Mouse (Mus musculus): Measurements from ENCODE around the gene Adam15. TPM values are rescaled to one million over a fixed set of nuclear protein-coding genes. Genes with fewer than 3 reads are reported as not detected.

Adam15 gene
- polyA plus RNA-seq, 1 experiment from 2014 or later, result 78.2 TPM

DNA sequence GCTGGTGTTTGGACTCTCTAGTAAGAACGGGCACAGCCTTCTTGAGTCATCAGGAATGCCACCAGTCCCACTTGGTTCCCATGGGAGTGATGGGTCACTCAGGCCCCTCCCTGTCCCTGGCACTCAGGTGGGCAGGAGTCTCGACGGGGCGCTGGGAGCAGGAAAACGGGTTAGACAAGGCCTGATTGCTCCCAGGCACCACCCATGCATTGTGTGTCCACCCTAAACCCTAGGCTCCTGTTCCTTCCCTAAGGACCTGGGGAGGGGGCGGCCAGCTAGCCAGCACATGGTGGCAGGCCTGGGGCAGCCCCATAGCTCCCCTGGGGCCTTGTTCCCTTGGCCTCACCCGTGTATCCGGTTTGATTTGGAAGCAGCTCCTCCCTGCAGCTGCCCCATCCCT is 31.5 kb downstream of the Adam15 start:
- H3K9ac ChIP-seq (ENCODE audit: low read depth, low read length), result no peak overlapping the region
- no peak for ATAC-seq
- H3K27me3 ChIP-seq (ENCODE audit: control insufficient read depth, insufficient read depth, low read depth, low read length), result 0 out of 2 replicates have a peak, but pooled peaks cover 4% of the 10 kb centered on the region
- no peak overlapping the region for H3K4me2 ChIP-seq (ENCODE audit: low read length)
- H3K9me3 ChIP-seq (replicated peaks; ENCODE audit: control insufficient read depth, low read length, poor library complexity, severe bottlenecking), result no peaks in the 10 kb centered on the region
- 78% methylated on average over 8 of the region's 8 CpGs for WGBS
- H3K27ac ChIP-seq (ENCODE audit: low read length), result no peak overlapping the region
- peaks cover 38% of the 10 kb centered on the region for H3K4me1 ChIP-seq (ENCODE audit: control insufficient read depth, insufficient read depth, low read length)
- no peak overlapping the region for H3K4me3 ChIP-seq (ENCODE audit: low read depth, low read length)
- H3K36me3 ChIP-seq (ENCODE audit: control insufficient read depth, insufficient read depth, low read length), result peaks cover 3% of the 10 kb centered on the region; the same call in 1 of the 2 replicates

DNA sequence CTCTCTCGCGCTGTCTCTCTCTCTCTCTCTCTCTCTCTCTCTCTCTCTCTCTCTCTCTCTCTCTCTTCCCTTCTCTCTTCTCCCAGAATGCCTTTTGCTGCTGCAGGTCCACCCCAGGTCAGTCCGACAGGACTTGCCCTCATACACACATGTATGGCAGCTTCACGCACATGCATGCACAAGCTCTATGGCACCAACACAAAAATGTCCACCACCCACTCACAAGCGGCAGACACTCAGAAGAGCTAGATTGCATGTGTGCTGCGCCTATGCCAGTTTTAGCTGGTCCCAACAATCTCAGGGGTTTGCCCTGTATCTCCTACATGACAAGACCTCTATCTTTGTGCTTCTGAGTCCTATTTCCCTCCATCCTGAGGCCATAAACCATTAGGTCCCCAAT is 32.5 kb downstream of the Adam15 start:
- Histone ChIP-seq H3K9me3 (replicated peaks; ENCODE audit: control insufficient read depth, low read length, poor library complexity, severe bottlenecking) (no peaks in the 10 kb centered on the region), H3K36me3 (ENCODE audit: control insufficient read depth, insufficient read depth, low read length) (peaks cover 3% of the 10 kb centered on the region; the same call in 1 of the 2 replicates), H3K27ac (ENCODE audit: low read length) (peak overlapping the region; percentile 56; the same call in 1 of the 2 replicates), H3K27me3 (ENCODE audit: control insufficient read depth, insufficient read depth, low read depth, low read length) (0 out of 2 replicates have a peak, but pooled peaks cover 4% of the 10 kb centered on the region), H3K4me3 (ENCODE audit: low read depth, low read length) (no peak overlapping the region), H3K9ac (ENCODE audit: low read depth, low read length) (peak overlapping the region; percentile 5; the same call in 1 of the 2 replicates), H3K4me1 (ENCODE audit: control insufficient read depth, insufficient read depth, low read length) (peaks cover 38% of the 10 kb centered on the region), H3K4me2 (ENCODE audit: low read length) (peak overlapping the region; percentile 26)
- WGBS, result 54% methylated on average over 6 of the region's 6 CpGs
- ATAC-seq, result no peak

DNA sequence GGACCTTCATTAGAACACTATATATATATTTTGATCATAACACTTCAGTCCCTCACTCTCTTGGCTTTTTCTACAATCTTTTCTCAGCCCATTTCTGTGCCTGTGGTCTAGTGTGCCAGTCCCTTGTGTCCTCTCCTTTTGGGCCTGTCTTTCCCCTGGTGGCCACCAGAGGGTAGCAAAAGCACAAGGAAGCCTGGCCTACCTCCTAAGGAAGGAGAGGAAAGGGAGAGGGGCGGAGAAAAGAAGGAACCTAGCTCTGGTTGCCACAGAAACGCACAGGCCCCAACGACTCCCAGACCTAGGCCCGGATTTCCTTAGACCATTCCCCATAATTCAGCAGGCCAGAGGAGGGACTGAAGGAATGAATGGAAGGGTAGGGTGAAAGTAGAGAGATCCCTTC is 33.0 kb downstream of the Adam15 start:
- Histone ChIP-seq H3K9ac (ENCODE audit: low read depth, low read length) (0 out of 2 replicates have a peak overlapping the region, but pooled peaks have one; percentile 5), H3K36me3 (ENCODE audit: control insufficient read depth, insufficient read depth, low read length) (peaks cover 3% of the 10 kb centered on the region; the same call in 1 of the 2 replicates), H3K4me1 (ENCODE audit: control insufficient read depth, insufficient read depth, low read length) (peaks cover 38% of the 10 kb centered on the region), H3K4me3 (ENCODE audit: low read depth, low read length) (no peak overlapping the region), H3K4me2 (ENCODE audit: low read length) (peak overlapping the region; percentile 41), H3K27ac (ENCODE audit: low read length) (peak overlapping the region; percentile 56; the same call in 1 of the 2 replicates), H3K9me3 (replicated peaks; ENCODE audit: control insufficient read depth, low read length, poor library complexity, severe bottlenecking) (no peaks in the 10 kb centered on the region), H3K27me3 (ENCODE audit: control insufficient read depth, insufficient read depth, low read depth, low read length) (0 out of 2 replicates have a peak, but pooled peaks cover 4% of the 10 kb centered on the region)
- 0% methylated on average over 4 of the region's 4 CpGs for WGBS
- peak; percentile 30; the same call in 1 of the 2 replicates for ATAC-seq

DNA sequence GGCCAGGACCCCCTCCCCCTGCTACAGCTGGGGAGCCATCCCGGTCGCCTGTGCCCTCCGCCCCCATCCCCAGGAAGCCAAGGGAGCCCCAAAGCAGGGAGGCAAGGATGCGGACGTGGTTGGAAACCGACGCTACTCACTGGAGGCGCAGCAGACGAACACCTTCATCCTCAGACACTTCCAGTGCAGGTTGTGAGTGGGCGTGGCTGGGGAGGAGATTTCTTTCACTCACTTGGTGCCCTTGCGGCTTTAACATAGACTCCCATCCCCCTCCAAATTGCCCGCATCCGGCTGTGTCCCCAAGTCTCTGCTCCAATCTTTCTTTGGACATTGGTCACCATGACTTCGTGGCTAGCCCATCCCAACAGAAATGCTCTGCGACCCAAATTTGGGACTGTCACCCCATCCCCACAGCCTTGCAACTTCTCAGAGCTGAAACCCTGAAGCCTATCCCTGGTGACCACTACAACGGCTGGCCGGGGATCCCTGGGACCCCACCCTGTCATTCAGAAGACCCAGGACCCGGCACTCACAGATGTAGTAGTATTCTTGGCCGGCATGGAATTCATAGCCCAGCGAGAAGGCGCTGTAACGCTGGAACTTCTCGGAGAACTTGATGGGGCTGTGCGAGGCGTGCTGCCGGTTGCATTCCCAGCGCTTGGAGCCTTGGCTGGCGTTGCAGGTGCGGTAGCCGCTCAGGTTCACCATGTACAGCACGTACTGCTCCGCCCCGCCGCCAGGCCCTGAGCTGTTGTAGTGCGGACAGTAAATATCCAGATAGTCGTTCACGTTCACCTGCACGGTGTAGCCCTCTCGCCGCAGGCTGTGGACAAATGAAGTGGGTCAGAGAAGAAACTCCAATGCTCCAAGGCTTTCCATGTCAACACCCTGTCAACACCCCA is 33.6 kb downstream of the Adam15 start:
- H3K27ac ChIP-seq (ENCODE audit: low read length), result no peak overlapping the region; the same call in 1 of the 2 replicates
- H3K36me3 ChIP-seq (ENCODE audit: control insufficient read depth, insufficient read depth, low read length), result peaks cover 3% of the 10 kb centered on the region; the same call in 1 of the 2 replicates
- H3K9me3 ChIP-seq (replicated peaks; ENCODE audit: control insufficient read depth, low read length, poor library complexity, severe bottlenecking), result no peaks in the 10 kb centered on the region
- 8% methylated on average over 40 of the region's 40 CpGs for WGBS
- H3K27me3 ChIP-seq (ENCODE audit: control insufficient read depth, insufficient read depth, low read depth, low read length), result 0 out of 2 replicates have a peak, but pooled peaks cover 4% of the 10 kb centered on the region
- ATAC-seq, result no peak
- peak overlapping the region; percentile 51 for H3K4me2 ChIP-seq (ENCODE audit: low read length)
- peaks cover 38% of the 10 kb centered on the region for H3K4me1 ChIP-seq (ENCODE audit: control insufficient read depth, insufficient read depth, low read length)
- no peak overlapping the region for H3K4me3 ChIP-seq (ENCODE audit: low read depth, low read length)
- H3K9ac ChIP-seq (ENCODE audit: low read depth, low read length), result peak overlapping the region; percentile 43

DNA sequence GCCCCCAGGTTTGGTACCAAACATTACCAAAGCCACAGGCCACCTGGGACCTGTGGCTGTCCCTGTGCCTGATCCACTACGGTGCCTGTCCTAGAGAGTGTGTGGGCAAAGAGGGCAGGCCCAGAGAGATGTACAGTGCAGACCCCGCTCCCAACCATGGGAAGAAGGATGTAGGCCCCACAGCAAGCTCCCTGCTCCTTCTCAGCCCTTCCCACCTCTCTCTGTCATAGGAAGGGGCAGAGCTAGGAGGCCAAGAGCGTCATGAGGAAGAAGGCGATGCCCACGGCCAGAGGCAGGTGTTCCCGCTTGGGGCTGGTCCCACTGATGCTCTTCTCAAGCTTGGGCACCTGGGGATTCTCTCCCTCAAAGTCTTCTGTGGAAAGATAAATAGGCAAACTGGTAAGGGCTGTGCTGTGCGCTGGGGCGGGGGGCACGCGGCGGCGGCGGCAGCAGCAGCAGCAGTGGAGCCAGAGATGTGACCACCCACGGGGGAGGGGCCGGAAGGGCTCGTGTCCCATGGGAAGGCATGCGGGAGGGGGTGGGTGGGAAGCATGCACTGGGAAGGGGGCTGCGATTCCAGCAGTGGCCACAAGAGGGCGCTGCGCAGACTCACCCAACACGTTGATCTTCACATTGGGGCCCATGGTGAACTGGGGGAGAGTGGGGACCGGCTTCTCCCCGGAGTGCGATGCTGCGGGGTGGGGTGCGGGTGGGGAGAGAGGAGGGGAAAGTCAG is 34.4 kb downstream of the Adam15 start:
- Histone ChIP-seq H3K4me1 (ENCODE audit: control insufficient read depth, insufficient read depth, low read length) (peaks cover 36% of the 10 kb centered on the region), H3K4me3 (ENCODE audit: low read depth, low read length) (peak overlapping the region; percentile 14; the same call in 1 of the 2 replicates), H3K36me3 (ENCODE audit: control insufficient read depth, insufficient read depth, low read length) (peaks cover 3% of the 10 kb centered on the region; the same call in 1 of the 2 replicates), H3K27me3 (ENCODE audit: control insufficient read depth, insufficient read depth, low read depth, low read length) (0 out of 2 replicates have a peak, but pooled peaks cover 4% of the 10 kb centered on the region), H3K9me3 (replicated peaks; ENCODE audit: control insufficient read depth, low read length, poor library complexity, severe bottlenecking) (no peaks in the 10 kb centered on the region), H3K27ac (ENCODE audit: low read length) (no peak overlapping the region), H3K4me2 (ENCODE audit: low read length) (peak overlapping the region; percentile 51), H3K9ac (ENCODE audit: low read depth, low read length) (peak overlapping the region; percentile 49)
- no peak for ATAC-seq
- WGBS, result 8% methylated on average over 22 of the region's 26 CpGs

DNA sequence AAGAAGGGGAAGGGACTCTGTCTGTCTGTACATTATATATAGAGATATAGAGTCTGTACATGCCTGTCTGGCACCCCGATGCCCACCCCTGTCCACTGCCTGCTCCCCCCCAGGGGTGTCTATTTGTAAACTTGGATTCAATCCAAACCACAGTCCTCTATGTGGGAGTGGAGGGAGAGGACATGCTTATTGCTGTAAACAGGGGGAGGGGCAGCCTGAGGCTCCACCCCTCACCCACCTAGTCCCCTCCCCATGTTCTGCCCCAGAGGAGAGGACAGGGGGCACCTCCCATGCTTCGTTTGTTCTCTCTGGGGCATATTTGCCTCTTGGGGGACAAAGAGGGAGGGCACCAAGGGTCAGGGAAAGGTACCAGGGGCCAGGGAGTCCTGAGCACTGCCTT is 35.0 kb downstream of the Adam15 start:
- Histone ChIP-seq H3K9ac (ENCODE audit: low read depth, low read length) (no peak overlapping the region), H3K4me1 (ENCODE audit: control insufficient read depth, insufficient read depth, low read length) (peaks cover 36% of the 10 kb centered on the region), H3K27me3 (ENCODE audit: control insufficient read depth, insufficient read depth, low read depth, low read length) (0 out of 2 replicates have a peak, but pooled peaks cover 4% of the 10 kb centered on the region), H3K9me3 (replicated peaks; ENCODE audit: control insufficient read depth, low read length, poor library complexity, severe bottlenecking) (no peaks in the 10 kb centered on the region), H3K27ac (ENCODE audit: low read length) (no peak overlapping the region), H3K4me2 (ENCODE audit: low read length) (no peak overlapping the region; the same call in 1 of the 2 replicates), H3K36me3 (ENCODE audit: control insufficient read depth, insufficient read depth, low read length) (peaks cover 3% of the 10 kb centered on the region; the same call in 1 of the 2 replicates), H3K4me3 (ENCODE audit: low read depth, low read length) (no peak overlapping the region)
- 32% methylated on average over 2 of the region's 2 CpGs for WGBS
- ATAC-seq, result no peak

DNA sequence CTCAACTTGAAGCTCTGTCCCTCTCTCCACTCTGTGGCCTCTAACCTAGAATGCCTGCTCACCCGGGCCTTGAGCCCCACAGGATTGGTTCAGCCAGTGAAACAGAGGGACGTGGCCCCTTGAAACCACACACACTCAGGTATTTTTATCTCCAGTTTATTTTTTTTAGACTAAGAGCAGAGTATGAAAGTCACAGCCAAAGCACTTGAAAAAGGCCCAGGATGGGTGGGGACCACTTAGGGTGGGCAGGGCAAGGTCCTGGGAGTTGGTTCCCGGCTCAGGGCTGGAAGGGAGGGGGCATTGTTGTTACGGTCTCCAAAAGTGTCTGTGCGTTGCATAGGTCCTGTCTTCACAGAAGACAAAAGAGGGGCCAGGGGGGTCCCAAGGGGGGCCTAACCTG is 35.5 kb downstream of the Adam15 start:
- Histone ChIP-seq H3K9me3 (replicated peaks; ENCODE audit: control insufficient read depth, low read length, poor library complexity, severe bottlenecking) (no peaks in the 10 kb centered on the region), H3K36me3 (ENCODE audit: control insufficient read depth, insufficient read depth, low read length) (peaks cover 3% of the 10 kb centered on the region; the same call in 1 of the 2 replicates), H3K4me2 (ENCODE audit: low read length) (no peak overlapping the region), H3K27me3 (ENCODE audit: control insufficient read depth, insufficient read depth, low read depth, low read length) (0 out of 2 replicates have a peak, but pooled peaks cover 4% of the 10 kb centered on the region), H3K9ac (ENCODE audit: low read depth, low read length) (no peak overlapping the region), H3K4me1 (ENCODE audit: control insufficient read depth, insufficient read depth, low read length) (peaks cover 34% of the 10 kb centered on the region), H3K4me3 (ENCODE audit: low read depth, low read length) (no peak overlapping the region), H3K27ac (ENCODE audit: low read length) (no peak overlapping the region)
- ATAC-seq, result no peak
- 70% methylated on average over 5 of the region's 5 CpGs for WGBS

DNA sequence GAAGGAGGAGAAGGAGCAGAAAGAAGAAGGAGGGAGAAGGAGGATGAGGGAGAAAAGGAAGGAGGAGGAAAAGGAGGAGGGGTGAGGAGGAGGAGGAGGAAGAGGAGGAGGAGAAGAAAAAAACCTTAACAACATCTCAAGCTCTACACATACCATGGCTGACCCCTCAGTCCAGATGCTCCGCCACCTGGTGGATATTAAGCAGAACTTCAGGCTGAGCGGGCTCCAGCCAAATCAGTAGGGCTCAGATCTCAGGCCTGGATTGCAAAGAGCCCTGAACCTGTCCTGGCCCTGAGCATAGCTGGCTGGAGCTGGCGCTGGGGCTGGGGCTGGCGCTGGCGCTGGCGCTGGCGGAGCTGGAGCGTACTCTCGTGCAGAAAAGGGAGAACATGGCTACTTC is 41.7 kb downstream of the Adam15 start:
- Histone ChIP-seq H3K4me2 (ENCODE audit: low read length) (no peak overlapping the region), H3K4me1 (ENCODE audit: control insufficient read depth, insufficient read depth, low read length) (no peaks in the 10 kb centered on the region), H3K27me3 (ENCODE audit: control insufficient read depth, insufficient read depth, low read depth, low read length) (no peaks in the 10 kb centered on the region), H3K36me3 (ENCODE audit: control insufficient read depth, insufficient read depth, low read length) (no peaks in the 10 kb centered on the region), H3K9ac (ENCODE audit: low read depth, low read length) (no peak overlapping the region), H3K9me3 (replicated peaks; ENCODE audit: control insufficient read depth, low read length, poor library complexity, severe bottlenecking) (no peaks in the 10 kb centered on the region), H3K4me3 (ENCODE audit: low read depth, low read length) (no peak overlapping the region), H3K27ac (ENCODE audit: low read length) (no peak overlapping the region)
- ATAC-seq, result peak; percentile 83
- 2% methylated on average over 9 of the region's 9 CpGs for WGBS
